Mouse (Mus musculus) CH12.LX (cell line): ENCODE results near the gene Dnah8. TPM values are rescaled to one million over a fixed set of nuclear protein-coding genes. Genes with fewer than 3 reads are reported as not detected.

Source experiments
- DNase-seq: peaks from one replicate; pipeline ENCODE4 v3.0.0-alpha.2; 2013; ENCODE audit errors: extremely low read depth
- H3K27ac ChIP-seq: 2 replicates; pipeline ENCODE4 v1.5.1; 2012; ENCODE audit warnings: low read depth, mild to moderate bottlenecking, control low read depth, moderate library complexity; ENCODE audit not compliant: insufficient read depth
- H3K27me3 ChIP-seq: replicated peaks from 2 replicates; pipeline ENCODE3; 2012; ENCODE audit warnings: inconsistent platforms
- H3K36me3 ChIP-seq, 2 experiments: replicated peaks in 1 of 2; 2 replicates each; pipeline versions ENCODE3 to v1.6.1; 2012; ENCODE audit warnings: inconsistent platforms in 1 of 2, low read length in 1 of 2, mild to moderate bottlenecking in 1 of 2, mixed read lengths in 1 of 2, moderate library complexity in 1 of 2; ENCODE audit not compliant: control insufficient read depth in 1 of 2, insufficient read depth in 1 of 2
- H3K4me1 ChIP-seq, 2 experiments: 2 replicates each; pipeline ENCODE4 v1.6.1; 2012; ENCODE audit warnings: inconsistent platforms in 1 of 2, moderate library complexity in 1 of 2; ENCODE audit not compliant: insufficient read depth in 2 of 2, control insufficient read depth in 1 of 2
- H3K4me2 ChIP-seq: 2 replicates; pipeline ENCODE4 v1.6.1; 2012; ENCODE audit warnings: low read depth, mild to moderate bottlenecking, control low read depth; ENCODE audit not compliant: poor library complexity, insufficient read depth, severe bottlenecking
- H3K4me3 ChIP-seq, 3 experiments: fragments of 150-350 bp in 1 of 3; sonication (generic) in 1 of 3; replicated peaks in 1 of 3; 2 replicates each; pipeline versions ENCODE3 to v1.5.1; 2011 to 2012; ENCODE audit warnings: low read depth in 2 of 3, low read length in 2 of 3, mild to moderate bottlenecking in 2 of 3, moderate library complexity in 2 of 3, control low read depth in 1 of 3, improper control_type of control experiment in 1 of 3, inconsistent platforms in 1 of 3, mixed read lengths in 1 of 3; ENCODE audit not compliant: poor library complexity in 1 of 3
- H3K79me2 ChIP-seq: replicated peaks from 2 replicates; pipeline ENCODE4 v1.6.1; 2012; ENCODE audit warnings: mild to moderate bottlenecking, moderate library complexity; ENCODE audit not compliant: control insufficient read depth, poor library complexity, insufficient read depth, severe bottlenecking; ENCODE audit errors: extremely low read depth
- H3K9ac ChIP-seq: 2 replicates; pipeline ENCODE4 v1.6.1; 2012; ENCODE audit warnings: low read depth, mild to moderate bottlenecking, control low read depth, moderate library complexity; ENCODE audit not compliant: insufficient read depth
- H3K9me3 ChIP-seq: replicated peaks from 2 replicates; pipeline ENCODE3; 2012; ENCODE audit warnings: low read length, inconsistent platforms, mixed read lengths
- BHLHE40 ChIP-seq: IDR thresholded peaks from 2 replicates; pipeline ENCODE4 v1.6.1; 2011; ENCODE audit warnings: mild to moderate bottlenecking, low read depth, low read length, improper control_type of control experiment
- CHD2 ChIP-seq: IDR thresholded peaks from 2 replicates; pipeline ENCODE4 v1.6.1; 2011; ENCODE audit warnings: low read length, improper control_type of control experiment
- CTCF ChIP-seq, 2 experiments: IDR thresholded peaks in 1 of 2; conservative IDR thresholded peaks in 1 of 2; 2 replicates each; pipeline ENCODE4 v1.5.1; 2011 to 2012; ENCODE audit warnings: low read depth in 2 of 2, low read length in 2 of 2, improper control_type of control experiment in 1 of 2, inconsistent platforms in 1 of 2, mild to moderate bottlenecking in 1 of 2, moderate library complexity in 1 of 2
- E2F4 ChIP-seq: IDR thresholded peaks from 2 replicates; pipeline ENCODE4 v1.6.1; 2011; ENCODE audit warnings: low read depth, low read length, improper control_type of control experiment; ENCODE audit not compliant: insufficient replicate concordance
- ELF1 ChIP-seq: IDR thresholded peaks from 2 replicates; pipeline ENCODE4 v1.6.1; 2014; ENCODE audit warnings: low read depth, mild to moderate bottlenecking, inconsistent platforms, low read length, improper control_type of control experiment
- EP300 ChIP-seq: IDR thresholded peaks from 2 replicates; pipeline ENCODE4 v1.6.1; 2011; ENCODE audit warnings: low read length, improper control_type of control experiment
- ETS1 ChIP-seq: conservative IDR thresholded peaks from 2 replicates; pipeline ENCODE4 v1.6.1; 2012; ENCODE audit warnings: low read depth, mild to moderate bottlenecking, inconsistent platforms, low read length, improper control_type of control experiment, moderate library complexity
- GABPA ChIP-seq: IDR thresholded peaks from 2 replicates; pipeline ENCODE4 v1.6.1; 2012; ENCODE audit warnings: low read depth, low read length, improper control_type of control experiment, inconsistent platforms; ENCODE audit not compliant: insufficient replicate concordance
- HCFC1 ChIP-seq: IDR thresholded peaks from 2 replicates; pipeline ENCODE4 v1.6.1; 2012; ENCODE audit warnings: low read depth, mild to moderate bottlenecking, inconsistent platforms, low read length, improper control_type of control experiment
- JUN ChIP-seq: IDR thresholded peaks from 2 replicates; pipeline ENCODE4 v1.6.1; 2011; ENCODE audit warnings: low read depth, mild to moderate bottlenecking, low read length, improper control_type of control experiment, moderate library complexity; ENCODE audit not compliant: insufficient read depth
- MAFK ChIP-seq: IDR thresholded peaks from 2 replicates; pipeline ENCODE4 v1.6.1; 2011; ENCODE audit warnings: low read length, improper control_type of control experiment; ENCODE audit not compliant: insufficient replicate concordance
- MAX ChIP-seq: IDR thresholded peaks from 2 replicates; pipeline ENCODE4 v1.6.1; 2011; ENCODE audit warnings: low read length, improper control_type of control experiment
- MEF2A ChIP-seq: IDR thresholded peaks from 2 replicates; pipeline ENCODE4 v1.6.1; 2014; ENCODE audit warnings: low read depth, mild to moderate bottlenecking, inconsistent platforms, low read length, improper control_type of control experiment, borderline replicate concordance
- MXI1 ChIP-seq: IDR thresholded peaks from 2 replicates; pipeline ENCODE4 v1.6.1; 2011; ENCODE audit warnings: mild to moderate bottlenecking, low read depth, low read length, improper control_type of control experiment
- MYC ChIP-seq: IDR thresholded peaks from 2 replicates; pipeline ENCODE4 v1.6.1; 2011; ENCODE audit warnings: low read depth, mild to moderate bottlenecking, improper control_type of control experiment, low read length
- PAX5 ChIP-seq: IDR thresholded peaks from 2 replicates; pipeline ENCODE4 v1.6.1; 2012; ENCODE audit warnings: low read length, inconsistent platforms, mixed read lengths
- POLR2AphosphoS2 ChIP-seq: IDR thresholded peaks from 2 replicates; pipeline ENCODE4 v1.6.1; 2011; ENCODE audit warnings: low read depth, low read length, improper control_type of control experiment
- RAD21 ChIP-seq: IDR thresholded peaks from 2 replicates; pipeline ENCODE4 v1.6.1; 2011; ENCODE audit warnings: low read depth, mild to moderate bottlenecking, low read length, improper control_type of control experiment, moderate library complexity
- SMC3 ChIP-seq: IDR thresholded peaks from 2 replicates; pipeline ENCODE4 v1.6.1; 2011; ENCODE audit warnings: low read depth, low read length, improper control_type of control experiment
- TCF12 ChIP-seq: IDR thresholded peaks from 2 replicates; pipeline ENCODE4 v1.6.1; 2014; ENCODE audit warnings: low read depth, mild to moderate bottlenecking, inconsistent platforms, low read length, improper control_type of control experiment
- USF2 ChIP-seq: conservative IDR thresholded peaks from 2 replicates; pipeline ENCODE4 v1.6.1; 2011; ENCODE audit warnings: low read depth, low read length, improper control_type of control experiment
- ZC3H11A ChIP-seq: IDR thresholded peaks from 2 replicates; pipeline ENCODE4 v1.6.1; 2012; ENCODE audit warnings: low read depth, mild to moderate bottlenecking, inconsistent platforms, low read length, improper control_type of control experiment
- ZKSCAN1 ChIP-seq: IDR thresholded peaks from 2 replicates; pipeline ENCODE4 v1.6.1; 2012; ENCODE audit warnings: low read depth, inconsistent platforms, low read length, improper control_type of control experiment, borderline replicate concordance
- ZMIZ1 ChIP-seq: IDR thresholded peaks from 2 replicates; pipeline ENCODE4 v1.6.1; 2012; ENCODE audit warnings: low read depth, mild to moderate bottlenecking, inconsistent platforms, low read length, improper control_type of control experiment
- dilution Hi-C: fragments of 300-500 bp; cut with MboI; formaldehyde crosslinking; loops from 2 replicates; pipeline ENCODE4 v1.14.3; 2020; ENCODE audit warnings: low sequenced_read_pairs; ENCODE audit not compliant: extremely low pct_unique_long_range_greater_than_20kb, extremely low pct_ligation_motif_present
- in situ Hi-C: fragments of 300-500 bp; cut with MboI; formaldehyde crosslinking; loops from 3 replicates; pipeline ENCODE4 v1.14.3; 2019; ENCODE audit warnings: low sequenced_read_pairs, low pct_ligation_motif_present, low pct_unique_long_range_greater_than_20kb, mixed read lengths
- polyA plus RNA-seq: library from polyadenylated mRNA; unstranded; fragments of >175 nt; gene quantifications from 2 replicates; pipeline ENCODE4 v1.2.1, GENCODE M21; 2012; ENCODE audit warnings: low read depth; ENCODE audit not compliant: insufficient read length
- total RNA-seq, 2 experiments: library from RNA; depleted of rRNA; stranded (reverse); fragments of 300-350 nt in 1 of 2; fragments of >200 nt in 1 of 2; gene quantifications; 2 replicates each; pipeline ENCODE4 v1.2.3; 2012 to 2014

The Dnah8 gene
- total and polyA plus RNA-seq, 3 experiments, result 0.09 to 0.99 TPM; not detected in 1

DNA sequence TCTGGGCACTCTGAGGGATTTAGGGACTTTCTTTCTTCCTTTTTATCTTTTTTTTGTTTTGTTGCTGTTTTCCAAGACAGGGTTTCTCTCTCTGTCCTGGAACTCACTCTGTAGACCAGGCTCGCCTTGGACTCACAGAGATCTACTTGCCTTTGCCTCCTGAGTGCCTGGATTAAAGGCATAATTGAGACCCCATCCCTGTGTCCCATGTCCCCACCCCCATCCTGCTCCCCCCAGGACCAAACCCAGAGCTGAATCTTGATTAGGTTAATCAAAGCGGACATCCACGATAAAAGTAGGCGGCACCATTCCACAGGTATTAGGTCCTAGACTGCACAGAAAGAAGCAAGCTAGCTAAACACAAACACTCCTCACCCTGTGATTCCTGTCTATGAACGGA is 19.2 kb upstream of the Dnah8 start:
- in situ Hi-C loops (no loop called here), dilution Hi-C loops (no loop called here)
- H3K9me3 ChIP-seq, result no peaks in the 10 kb centered on the region
- H3K27me3 ChIP-seq, result no peaks in the 10 kb centered on the region
- H3K4me2 ChIP-seq, result no peak overlapping the region
- no peak overlapping the region for H3K27ac ChIP-seq
- peaks cover 9% of the 10 kb centered on the region for H3K79me2 ChIP-seq
- H3K36me3 ChIP-seq, result peaks cover 37 to 96% of the 10 kb centered on the region in 2 experiments
- no peak overlapping the region for H3K9ac ChIP-seq
- no peak for TF ChIP-seq MEF2A
- TF ChIP-seq USF2, result no peak
- no peak for TF ChIP-seq EP300
- no peak for TF ChIP-seq JUN
- TF ChIP-seq BHLHE40, result no peak
- TF ChIP-seq TCF12, result no peak
- TF ChIP-seq ZKSCAN1, result no peak
- no peak for TF ChIP-seq GABPA
- no peak for TF ChIP-seq CHD2
- no peak for TF ChIP-seq PAX5
- TF ChIP-seq POLR2AphosphoS2, result no peak
- no peak for TF ChIP-seq E2F4
- TF ChIP-seq ZC3H11A, result no peak
- TF ChIP-seq CTCF (conservative IDR thresholded peaks at IDR 0.05 in 1 of 2, IDR thresholded peaks at IDR 0.05 in 1 of 2; ENCODE audit: low read depth in 2 of 2, low read length in 2 of 2), result no peak
- no peak for TF ChIP-seq MYC
- TF ChIP-seq HCFC1, result no peak
- TF ChIP-seq ELF1, result no peak
- no peak for TF ChIP-seq ETS1
- TF ChIP-seq MAFK, result no peak
- TF ChIP-seq MAX, result no peak
- DNase-seq, result no peak
- no peak overlapping the region for H3K4me3 ChIP-seq
- peaks cover 3 to 24% of the 10 kb centered on the region in 2 experiments for H3K4me1 ChIP-seq

DNA sequence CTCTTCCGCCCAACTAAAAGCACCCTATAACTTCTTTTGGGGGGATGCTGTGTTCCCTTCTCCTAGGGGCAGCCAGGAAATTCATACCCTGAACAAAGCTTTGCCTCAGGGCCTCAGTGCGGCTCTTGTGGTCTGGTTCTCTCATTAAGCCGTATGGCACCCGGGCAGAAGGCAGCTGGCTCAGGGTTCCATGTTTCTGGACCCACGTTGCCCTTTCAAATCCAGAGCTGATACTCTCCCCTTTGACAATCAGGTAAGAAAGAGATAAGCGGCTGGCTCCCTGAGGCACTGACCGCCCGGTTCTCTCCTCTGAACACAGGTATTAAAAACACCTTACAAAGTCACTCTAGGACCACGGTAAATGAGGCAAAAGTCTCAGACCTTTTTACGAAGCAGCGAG is 17.9 kb upstream of the Dnah8 start:
- H3K4me1 ChIP-seq, result peaks cover 4 to 36% of the 10 kb centered on the region in 2 experiments
- H3K4me2 ChIP-seq, result no peak overlapping the region
- H3K9me3 ChIP-seq, result no peaks in the 10 kb centered on the region
- H3K79me2 ChIP-seq, result peaks cover 17% of the 10 kb centered on the region
- peaks cover 25 to 85% of the 10 kb centered on the region in 2 experiments for H3K36me3 ChIP-seq
- H3K27ac ChIP-seq, result no peak overlapping the region
- TF ChIP-seq SMC3, result no peak
- no peak for TF ChIP-seq MXI1
- no peak for TF ChIP-seq ZMIZ1
- no peak for TF ChIP-seq MAX
- no peak for TF ChIP-seq E2F4
- no peak for TF ChIP-seq RAD21
- TF ChIP-seq HCFC1, result no peak
- TF ChIP-seq TCF12, result no peak
- no peak overlapping the region for H3K4me3 ChIP-seq
- DNase-seq, result no peak
- dilution Hi-C loops (no loop called here), in situ Hi-C loops (no loop called here)
- H3K27me3 ChIP-seq, result no peaks in the 10 kb centered on the region
- no peak overlapping the region for H3K9ac ChIP-seq
